Comparison of ENCODE assay signal across 8 mouse cellular contexts in the genomic region with DNA sequence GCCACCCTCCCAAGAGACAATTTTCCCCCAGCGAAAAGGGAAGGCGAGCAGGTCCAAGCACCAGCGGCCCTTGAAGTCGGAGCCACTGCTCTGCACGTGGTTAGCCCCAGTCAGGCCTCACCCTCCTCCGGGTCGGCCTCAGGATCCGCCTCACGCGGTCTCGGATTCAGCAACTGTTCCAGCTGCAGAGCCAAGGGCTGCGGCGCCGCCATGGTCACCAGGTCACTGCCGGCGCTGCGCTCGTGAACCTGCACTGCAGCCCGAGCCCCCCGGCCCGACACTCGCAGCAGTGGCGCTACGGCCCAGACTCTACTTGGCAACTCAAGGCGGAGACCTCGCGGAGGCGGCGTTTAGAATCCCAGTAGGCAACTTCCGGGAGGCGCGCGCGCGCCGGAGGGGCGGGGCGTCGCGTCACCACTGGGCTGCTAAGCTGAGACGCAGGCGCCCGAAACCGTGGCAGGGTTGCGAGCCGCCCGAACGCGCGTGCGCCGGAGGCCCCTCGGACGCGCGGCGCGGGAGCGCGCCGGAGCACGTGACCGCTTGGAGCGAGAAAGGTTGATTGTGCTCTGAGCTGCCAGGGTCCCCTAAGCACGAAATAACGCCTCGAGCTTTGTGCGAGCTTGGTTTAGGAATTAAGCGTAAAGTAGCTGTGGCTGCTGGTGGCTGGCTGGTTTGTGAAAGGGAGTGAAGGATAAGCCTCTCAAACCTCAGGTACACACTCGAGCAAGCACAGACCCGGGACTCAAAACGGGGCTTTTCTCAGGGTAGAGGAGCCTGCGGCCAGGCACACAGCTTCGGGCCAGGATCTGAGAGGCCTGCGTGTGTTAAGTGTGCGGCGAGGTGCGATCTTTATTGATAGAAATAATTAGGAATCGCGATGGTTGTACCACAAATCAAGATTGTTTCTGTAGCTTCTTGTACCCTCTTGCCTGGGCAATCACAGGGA. TPM values are rescaled to one million over a fixed set of nuclear protein-coding genes. Genes with fewer than 3 reads are reported as not detected.
DNase-seq lines count a peak whose midpoint lies in the region; ATAC-seq and TF ChIP-seq lines count a peak whose summit lies in the region.

Gene Aatf (minus strand): TSS at position 352 of the 946 bp plus-strand sequence.

- peaks cover 41% of the 10 kb centered on the region for H3K27me3 ChIP-seq in megakaryocyte, embryonic 14.5 days (replicated peaks)

- peak; percentile 97 for ATAC-seq in activated CD4-positive, CD25-positive, alpha-beta regulatory T cell, adult 4 months

- DNase-seq in gastrocnemius, adult 8-10 months (ENCODE audit: low spot score in 2 of 2): peak; percentile 91 to 92
- DNase-seq in hindlimb bud, embryonic 11.5 days (ENCODE audit: extremely low spot score, low read depth, low spot score): peak; percentile 96
- peak; percentile 94 to 95 for DNase-seq in left cerebral cortex, adult 8-10 months (ENCODE audit: low spot score in 2 of 2)
- DNase-seq in right cerebral cortex, postnatal 10 days (ENCODE audit: low spot score in 2 of 2): peak; percentile 97 to 98
- peak; percentile 93 for DNase-seq in urinary bladder, postnatal 25 days (ENCODE audit: low spot score)

- H3K36me3 ChIP-seq in megakaryocyte, embryonic 14.5 days (replicated peaks; ENCODE audit: low read length): peaks cover 22% of the 10 kb centered on the region

- no peak for TF ChIP-seq CTCF in cortical plate, adult 2 months (IDR thresholded peaks at IDR 0.05; ENCODE audit: extremely low read depth, insufficient read depth, low read length)

- peak; percentile 80 for TF ChIP-seq POLR2A in cortical plate, adult 2 months (IDR thresholded peaks at IDR 0.05; ENCODE audit: extremely low read depth, insufficient read depth, low read length)

- peaks cover 2% of the 10 kb centered on the region; the same call in 1 of the 2 replicates for H3K4me1 ChIP-seq in cortical plate, adult 2 months (ENCODE audit: control insufficient read depth, insufficient read depth, low read length)
- peaks cover 39% of the 10 kb centered on the region for H3K4me1 ChIP-seq in megakaryocyte, embryonic 14.5 days

- H3K9me3 ChIP-seq in megakaryocyte, embryonic 14.5 days: no peaks in the 10 kb centered on the region

- no peak within 1 kb of the TSS for H3K27ac ChIP-seq in cortical plate, adult 2 months (ENCODE audit: insufficient read depth, low read length)

- peak within 1 kb of the TSS; percentile 61 for H3K4me3 ChIP-seq in cortical plate, adult 2 months (ENCODE audit: insufficient read depth, low read length)
- H3K4me3 ChIP-seq in megakaryocyte, embryonic 14.5 days (replicated peaks): peak within 1 kb of the TSS; percentile 96

RNA-seq across cellular contexts. Expression of gene Aatf, which starts in this region (rescaled TPM):
- 10 to 100 TPM; 33.2 to 46.0 TPM for polyA plus RNA-seq in activated CD4-positive, CD25-positive, alpha-beta regulatory T cell, adult 4 months (2017; shearing (Covaris generic))
- polyA plus RNA-seq in cortical plate, adult 2 months (2012; rRNA removed): 7.3 and 8.4 TPM in 2 replicates
- 10 to 100 TPM; 10.2 to 14.5 (median 13.7) TPM for total RNA-seq in gastrocnemius, adult 8-10 months (2022)
- total RNA-seq in left cerebral cortex, adult 8-10 months (2022): 10 to 100 TPM; 21.8 to 23.1 (median 22.1) TPM
- 2.5 and 13.5 TPM in 2 replicates for polyA plus RNA-seq in megakaryocyte, embryonic 14.5 days (2012; ENCODE audit: insufficient read depth, low replicate concordance)
